Mouse (Mus musculus): ENCODE data around the gene Sobp.

The Sobp gene

GRCm38 (mm10) chr10:43148456-43148855, 25.9 kb downstream of the Sobp start:
- Histone ChIP-seq H3K36me3 (ENCODE audit: insufficient read depth, low read length) (no peaks in the 10 kb centered on the region), H3K4me3 (replicated peaks; ENCODE audit: low read length) (no peak overlapping the region), H3K9me3 (ENCODE audit: low read length) (no peaks in the 10 kb centered on the region), H3K27me3 (ENCODE audit: insufficient read depth, low read length) (no peaks in the 10 kb centered on the region), H3K4me1 (replicated peaks; ENCODE audit: low read depth, low read length) (no peaks in the 10 kb centered on the region)
- TF ChIP-seq POU5F1 (IDR thresholded peaks at IDR 0.05; ENCODE audit: borderline replicate concordance, low read length): no peak
- no peak for TF ChIP-seq NANOG (IDR thresholded peaks at IDR 0.05; ENCODE audit: borderline replicate concordance, low read length)
- no peak for TF ChIP-seq CTCF (conservative IDR thresholded peaks at IDR 0.05; ENCODE audit: low read length)

DNA sequence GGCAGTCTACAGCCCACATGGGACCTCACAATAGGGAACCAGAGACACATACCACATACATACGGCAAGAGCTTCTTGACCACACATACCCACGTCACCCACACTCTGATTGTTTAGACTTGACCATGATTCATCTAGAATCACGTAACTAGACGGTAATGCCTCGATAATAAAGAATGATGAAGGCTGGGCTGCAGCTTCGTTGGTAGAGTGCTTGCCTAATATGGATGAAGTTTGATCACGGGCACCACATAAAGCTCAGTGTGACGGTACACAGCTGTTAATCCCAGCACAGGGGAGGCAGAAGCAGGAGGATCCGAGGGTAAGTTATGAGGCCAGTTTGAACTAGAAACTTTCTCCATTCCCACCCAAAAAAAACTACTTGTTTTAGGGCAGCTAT, 31.2 kb downstream of the Sobp start:
- no peak for TF ChIP-seq POU5F1 (IDR thresholded peaks at IDR 0.05; ENCODE audit: borderline replicate concordance, low read length)
- no peak for TF ChIP-seq NANOG (IDR thresholded peaks at IDR 0.05; ENCODE audit: borderline replicate concordance, low read length)
- TF ChIP-seq CTCF (conservative IDR thresholded peaks at IDR 0.05; ENCODE audit: low read length): no peak
- no peaks in the 10 kb centered on the region for H3K36me3 ChIP-seq (ENCODE audit: insufficient read depth, low read length)

GRCm38 (mm10) chr10:43134027-43134426, 40.3 kb downstream of the Sobp start:
- TF ChIP-seq NANOG (IDR thresholded peaks at IDR 0.05; ENCODE audit: borderline replicate concordance, low read length) (no peak), CTCF (conservative IDR thresholded peaks at IDR 0.05; ENCODE audit: low read length) (no peak), POU5F1 (IDR thresholded peaks at IDR 0.05; ENCODE audit: borderline replicate concordance, low read length) (no peak)
- no peaks in the 10 kb centered on the region for H3K27me3 ChIP-seq (ENCODE audit: insufficient read depth, low read length)
- H3K4me1 ChIP-seq (replicated peaks; ENCODE audit: low read depth, low read length): no peaks in the 10 kb centered on the region
- no peak overlapping the region for H3K4me3 ChIP-seq (replicated peaks; ENCODE audit: low read length)
- H3K36me3 ChIP-seq (ENCODE audit: insufficient read depth, low read length): no peaks in the 10 kb centered on the region
- no peaks in the 10 kb centered on the region for H3K9me3 ChIP-seq (ENCODE audit: low read length)

More for the DNA sequence above, 31.2 kb downstream of the Sobp start:
- Histone ChIP-seq H3K9me3 (ENCODE audit: low read length) (no peaks in the 10 kb centered on the region), H3K4me3 (replicated peaks; ENCODE audit: low read length) (no peak overlapping the region), H3K4me1 (replicated peaks; ENCODE audit: low read depth, low read length) (no peaks in the 10 kb centered on the region), H3K27me3 (ENCODE audit: insufficient read depth, low read length) (no peaks in the 10 kb centered on the region)

DNA sequence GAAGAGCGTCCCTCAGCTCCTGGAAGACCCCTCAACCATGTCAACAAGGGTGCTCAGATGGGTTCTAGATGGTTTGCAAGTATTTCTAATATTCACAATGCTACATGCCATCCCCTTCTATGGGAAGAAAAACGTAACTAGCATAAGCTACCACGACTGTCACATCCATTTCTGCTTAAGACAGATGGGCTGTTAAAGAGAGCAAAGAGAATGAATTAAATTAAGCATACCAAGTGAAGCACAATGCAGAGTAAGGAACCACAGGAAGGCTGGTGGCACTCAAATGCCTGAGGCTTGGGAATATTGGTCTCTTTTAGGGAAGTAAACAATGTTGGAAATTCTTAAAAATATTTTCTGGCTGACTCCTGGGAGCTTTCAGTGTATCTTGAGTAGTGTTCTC, 45.6 kb downstream of the Sobp start:
- H3K27me3 ChIP-seq (ENCODE audit: insufficient read depth, low read length): no peaks in the 10 kb centered on the region
- TF ChIP-seq CTCF (conservative IDR thresholded peaks at IDR 0.05; ENCODE audit: low read length) (no peak), POU5F1 (IDR thresholded peaks at IDR 0.05; ENCODE audit: borderline replicate concordance, low read length) (no peak), NANOG (IDR thresholded peaks at IDR 0.05; ENCODE audit: borderline replicate concordance, low read length) (no peak)
- 0 out of 2 replicates have a peak, but pooled peaks cover 11% of the 10 kb centered on the region for H3K4me1 ChIP-seq (replicated peaks; ENCODE audit: low read depth, low read length)
- H3K36me3 ChIP-seq (ENCODE audit: insufficient read depth, low read length): no peaks in the 10 kb centered on the region
- H3K4me3 ChIP-seq (replicated peaks; ENCODE audit: low read length): no peak overlapping the region
- H3K9me3 ChIP-seq (ENCODE audit: low read length): no peaks in the 10 kb centered on the region

GRCm38 (mm10) chr10:43124561-43124960, 49.8 kb downstream of the Sobp start:
- H3K9me3 ChIP-seq (ENCODE audit: low read length): no peaks in the 10 kb centered on the region
- no peak overlapping the region for H3K4me3 ChIP-seq (replicated peaks; ENCODE audit: low read length)

DNA sequence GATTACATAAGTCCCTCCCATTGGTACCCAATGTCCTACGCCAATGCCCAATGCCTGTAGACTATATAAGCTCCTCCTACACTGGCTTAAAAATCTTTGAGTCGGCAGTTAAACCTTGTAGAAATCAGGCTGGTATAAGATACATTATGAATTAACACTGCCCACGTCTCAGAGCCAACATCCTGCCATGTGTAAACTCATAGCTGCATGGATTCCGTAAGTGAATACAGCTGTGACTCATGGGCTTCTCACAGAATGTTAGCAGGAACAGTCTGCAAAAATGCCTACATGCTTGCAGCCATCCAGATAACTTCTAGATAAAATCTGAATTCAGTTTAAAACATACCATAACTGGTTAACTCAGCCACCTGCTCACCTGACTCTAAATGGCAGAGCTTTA, 50.2 kb downstream of the Sobp start:
- TF ChIP-seq NANOG (IDR thresholded peaks at IDR 0.05; ENCODE audit: borderline replicate concordance, low read length) (no peak), POU5F1 (IDR thresholded peaks at IDR 0.05; ENCODE audit: borderline replicate concordance, low read length) (no peak), CTCF (conservative IDR thresholded peaks at IDR 0.05; ENCODE audit: low read length) (no peak)
- no peaks in the 10 kb centered on the region for H3K9me3 ChIP-seq (ENCODE audit: low read length)
- H3K36me3 ChIP-seq (ENCODE audit: insufficient read depth, low read length): no peaks in the 10 kb centered on the region
- H3K4me1 ChIP-seq (replicated peaks; ENCODE audit: low read depth, low read length): peaks cover 15% of the 10 kb centered on the region
- H3K27me3 ChIP-seq (ENCODE audit: insufficient read depth, low read length): no peaks in the 10 kb centered on the region
- no peak overlapping the region for H3K4me3 ChIP-seq (replicated peaks; ENCODE audit: low read length)

More at GRCm38 (mm10) chr10:43124561-43124960, 49.8 kb downstream of the Sobp start:
- Histone ChIP-seq H3K27me3 (ENCODE audit: insufficient read depth, low read length) (no peaks in the 10 kb centered on the region), H3K36me3 (ENCODE audit: insufficient read depth, low read length) (no peaks in the 10 kb centered on the region), H3K4me1 (replicated peaks; ENCODE audit: low read depth, low read length) (peaks cover 15% of the 10 kb centered on the region)
- TF ChIP-seq POU5F1 (IDR thresholded peaks at IDR 0.05; ENCODE audit: borderline replicate concordance, low read length) (no peak), CTCF (conservative IDR thresholded peaks at IDR 0.05; ENCODE audit: low read length) (no peak), NANOG (IDR thresholded peaks at IDR 0.05; ENCODE audit: borderline replicate concordance, low read length) (no peak)

GRCm38 (mm10) chr10:43123422-43123821, 50.9 kb downstream of the Sobp start:
- Histone ChIP-seq H3K27me3 (ENCODE audit: insufficient read depth, low read length) (no peaks in the 10 kb centered on the region), H3K36me3 (ENCODE audit: insufficient read depth, low read length) (no peaks in the 10 kb centered on the region), H3K4me3 (replicated peaks; ENCODE audit: low read length) (no peak overlapping the region), H3K4me1 (replicated peaks; ENCODE audit: low read depth, low read length) (peaks cover 15% of the 10 kb centered on the region), H3K9me3 (ENCODE audit: low read length) (no peaks in the 10 kb centered on the region)
- TF ChIP-seq NANOG (IDR thresholded peaks at IDR 0.05; ENCODE audit: borderline replicate concordance, low read length): no peak
- no peak for TF ChIP-seq POU5F1 (IDR thresholded peaks at IDR 0.05; ENCODE audit: borderline replicate concordance, low read length)
- TF ChIP-seq CTCF (conservative IDR thresholded peaks at IDR 0.05; ENCODE audit: low read length): no peak

DNA sequence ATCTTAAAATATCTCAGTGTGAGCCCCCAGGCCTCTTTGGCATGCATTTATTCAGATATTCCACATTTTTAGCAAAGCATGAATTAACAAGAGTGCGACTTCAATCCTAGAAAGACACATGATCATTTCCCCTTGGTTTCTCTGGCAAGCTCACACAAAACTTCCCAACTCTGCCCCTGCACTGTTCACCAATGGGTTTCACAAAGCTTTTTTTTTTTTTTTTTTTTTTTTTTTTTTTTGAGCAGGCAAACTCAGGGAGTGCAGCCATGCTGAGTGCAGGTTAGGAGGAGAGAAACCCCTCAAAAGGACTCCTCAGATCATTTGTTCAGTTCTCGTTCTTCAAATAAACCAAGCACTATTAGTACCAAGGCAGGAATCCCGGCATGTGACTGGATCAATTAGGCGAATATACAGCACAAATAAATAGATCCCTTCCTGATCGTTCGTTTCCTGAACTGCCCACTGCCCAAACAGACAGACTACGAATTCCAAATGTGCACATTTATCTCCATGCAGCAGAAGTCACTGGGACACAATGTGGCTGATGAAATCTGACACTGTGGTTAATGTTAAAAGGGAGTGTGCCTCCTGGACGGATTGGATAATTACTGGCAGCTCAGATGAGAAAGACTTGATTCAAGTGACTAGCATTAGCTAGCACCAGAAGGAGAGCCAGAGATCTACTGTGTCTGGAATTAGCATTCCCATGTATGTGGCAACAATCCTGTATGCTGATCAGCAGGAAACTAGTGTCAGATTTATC, 53.5 kb downstream of the Sobp start:
- Histone ChIP-seq H3K9me3 (ENCODE audit: low read length) (no peaks in the 10 kb centered on the region), H3K27me3 (ENCODE audit: insufficient read depth, low read length) (no peaks in the 10 kb centered on the region; the same call in 1 of the 2 replicates), H3K4me1 (replicated peaks; ENCODE audit: low read depth, low read length) (peaks cover 15% of the 10 kb centered on the region), H3K36me3 (ENCODE audit: insufficient read depth, low read length) (no peaks in the 10 kb centered on the region), H3K4me3 (replicated peaks; ENCODE audit: low read length) (no peak overlapping the region)
- no peak for TF ChIP-seq POU5F1 (IDR thresholded peaks at IDR 0.05; ENCODE audit: borderline replicate concordance, low read length)
- TF ChIP-seq NANOG (IDR thresholded peaks at IDR 0.05; ENCODE audit: borderline replicate concordance, low read length): no peak
- no peak for TF ChIP-seq CTCF (conservative IDR thresholded peaks at IDR 0.05; ENCODE audit: low read length)
